Mouse (Mus musculus) naive thymus-derived CD4-positive, alpha-beta T cell, adult 5 months (primary cell): Measurements from ENCODE around the gene Hes3. TPM values are rescaled to one million over a fixed set of nuclear protein-coding genes. Genes with fewer than 3 reads are reported as not detected.

Source experiments
- polyA plus RNA-seq: library from polyadenylated mRNA; unstranded; fragments of 100-300 nt; shearing (Covaris generic); gene quantifications from one replicate; pipeline ENCODE4 v1.2.1, GENCODE M21; 2017

The Hes3 gene
- polyA plus RNA-seq = not detected

GRCm38 (mm10) chr4:152291562-152291961, at the start of gene Hes3:
Gene Hes3 (minus strand): TSS chr4:152291662.

GRCm38 (mm10) chr4:152338419-152339292, 47.2 kb upstream of the Hes3 start, which contains the start of gene Chd5:
Gene Chd5 (plus strand): TSS chr4:152338651.

GRCm38 (mm10) chr4:152325574-152326411, 34.3 kb upstream of the Hes3 start, which contains the start of gene Rpl22:
Gene Rpl22 (plus strand): TSS chr4:152325742.

GRCm38 (mm10) chr4:152318517-152319234, 27.2 kb upstream of the Hes3 start, which contains the start of gene Rnf207:
Gene Rnf207 (minus strand): TSS chr4:152318993.

GRCm38 (mm10) chr4:152296874-152297861, 5.7 kb upstream of the Hes3 start, which contains the start of gene Icmt:
Gene Icmt (plus strand): TSS chr4:152297227.

GRCm38 (mm10) chr4:152273621-152274236, 17.7 kb downstream of the Hes3 start, which contains the start of gene Gpr153:
Gene Gpr153 (plus strand): TSS chr4:152274232.

Other genes starting within 250 kb of the Hes3 start
- gene Plekhg5, start 219.2 kb downstream of the Hes3 start, polyA plus RNA-seq = 1.5 TPM
- 72.7 TPM for gene Tnfrsf25, start 175.7 kb downstream of the Hes3 start, polyA plus RNA-seq
- 9.3 TPM for gene Espn, start 139.3 kb downstream of the Hes3 start, polyA plus RNA-seq
- gene Hes2, start 132.8 kb downstream of the Hes3 start, polyA plus RNA-seq = not detected
- 6.2 TPM for gene Acot7, start 113.5 kb downstream of the Hes3 start, polyA plus RNA-seq
- not detected for gene Gpr153, start 17.4 kb downstream of the Hes3 start, polyA plus RNA-seq
- gene Icmt, start 5.6 kb upstream of the Hes3 start, polyA plus RNA-seq = 21.6 TPM
- gene Rnf207, start 27.3 kb upstream of the Hes3 start, polyA plus RNA-seq = not detected
- 542 TPM for gene Rpl22, start 34.1 kb upstream of the Hes3 start, polyA plus RNA-seq
- gene Chd5, start 47.0 kb upstream of the Hes3 start, polyA plus RNA-seq = not detected
- gene Nphp4, start 185.0 kb upstream of the Hes3 start, polyA plus RNA-seq = 0.88 TPM
- gene Kcnab2, start 186.2 kb upstream of the Hes3 start, polyA plus RNA-seq = 103 TPM